Mouse (Mus musculus): ENCODE measurements around the gene Bckdha. TPM values are rescaled to one million over a fixed set of nuclear protein-coding genes. Genes with fewer than 3 reads are reported as not detected.

Gene Bckdha
- polyA plus RNA-seq, 1 experiment from 2014 or later, result 64.6 TPM

DNA sequence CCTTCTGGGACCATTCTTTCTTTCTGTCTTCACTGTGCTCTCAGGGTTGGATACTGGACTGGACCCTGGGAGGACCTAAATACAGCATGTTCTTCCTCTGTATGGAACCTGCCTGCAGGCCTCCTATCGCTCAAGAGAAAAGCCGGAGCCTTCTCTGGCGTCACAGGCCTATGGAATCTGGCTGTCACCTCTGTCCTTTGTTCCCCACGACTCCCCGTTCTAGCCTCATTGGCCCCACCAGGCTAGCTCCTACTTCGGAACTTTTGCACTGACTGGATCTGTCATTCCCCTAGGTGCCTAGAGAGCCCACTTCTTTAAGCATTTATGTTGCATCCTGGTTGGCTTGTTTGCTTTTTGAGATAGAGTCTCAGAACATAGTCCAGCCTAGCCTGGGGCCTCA is 25.9 kb upstream of the Bckdha start:
- WGBS, result 80% methylated on average over 6 of the region's 6 CpGs
- Histone ChIP-seq H3K9ac (ENCODE audit: low read length) (no peak overlapping the region), H3K4me2 (ENCODE audit: low read depth, low read length) (no peak overlapping the region), H3K36me3 (ENCODE audit: control insufficient read depth, insufficient read depth, low read length) (no peaks in the 10 kb centered on the region), H3K27ac (ENCODE audit: low read length) (no peak overlapping the region), H3K4me1 (replicated peaks; ENCODE audit: control insufficient read depth, insufficient read depth, low read length) (peaks cover 32% of the 10 kb centered on the region), H3K27me3 (ENCODE audit: control insufficient read depth, insufficient read depth, low read depth, low read length) (peaks cover 5% of the 10 kb centered on the region), H3K4me3 (ENCODE audit: low read length) (no peak overlapping the region), H3K9me3 (ENCODE audit: control insufficient read depth, low read length) (no peaks in the 10 kb centered on the region)
- no peak for ATAC-seq (ENCODE audit: low read depth)

DNA sequence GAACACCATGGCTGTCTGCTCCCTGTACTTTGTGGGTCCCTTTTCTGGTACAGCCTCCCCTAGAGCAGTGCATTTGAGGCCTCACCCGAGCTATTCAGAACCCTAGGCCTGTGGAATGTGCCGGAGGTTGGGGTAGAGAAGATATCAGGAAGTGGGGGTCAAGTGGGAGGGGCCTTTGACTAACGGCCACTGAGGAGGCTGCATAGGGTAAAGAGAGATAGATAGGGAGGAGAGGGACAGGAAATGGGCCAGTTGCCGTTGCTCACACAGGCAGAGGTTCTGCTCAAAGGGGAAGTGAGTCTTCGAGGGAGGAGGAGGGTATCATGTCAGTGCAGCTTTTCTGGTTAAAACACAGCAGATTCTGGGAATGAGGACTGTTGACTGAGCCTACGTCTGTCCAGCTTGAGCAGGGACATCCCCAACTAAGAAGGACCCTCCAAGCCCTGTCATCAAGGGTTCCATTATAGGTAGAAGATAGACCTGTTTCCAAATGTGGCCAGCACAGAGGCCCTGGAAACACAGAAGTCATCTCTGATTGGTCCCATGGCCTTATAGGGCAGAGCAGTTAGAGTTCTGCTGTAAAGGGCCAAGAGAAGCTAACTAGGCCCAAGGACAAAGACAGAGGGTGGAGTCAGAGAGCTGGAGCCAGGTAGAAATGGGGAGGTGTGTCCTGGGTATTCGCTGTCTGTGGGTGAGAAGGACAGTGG is 24.8 kb upstream of the Bckdha start:
- H3K27ac ChIP-seq (ENCODE audit: low read length), result no peak overlapping the region; the same call in 1 of the 2 replicates
- no peaks in the 10 kb centered on the region for H3K36me3 ChIP-seq (ENCODE audit: control insufficient read depth, insufficient read depth, low read length)
- 45% methylated on average over 7 of the region's 7 CpGs for WGBS
- H3K9me3 ChIP-seq (ENCODE audit: control insufficient read depth, low read length), result no peaks in the 10 kb centered on the region
- no peak for ATAC-seq (ENCODE audit: low read depth)
- H3K27me3 ChIP-seq (ENCODE audit: control insufficient read depth, insufficient read depth, low read depth, low read length), result peaks cover 5% of the 10 kb centered on the region
- H3K4me3 ChIP-seq (ENCODE audit: low read length), result no peak overlapping the region
- H3K4me2 ChIP-seq (ENCODE audit: low read depth, low read length), result no peak overlapping the region
- H3K4me1 ChIP-seq (replicated peaks; ENCODE audit: control insufficient read depth, insufficient read depth, low read length), result peaks cover 31% of the 10 kb centered on the region
- H3K9ac ChIP-seq (ENCODE audit: low read length), result no peak overlapping the region

DNA sequence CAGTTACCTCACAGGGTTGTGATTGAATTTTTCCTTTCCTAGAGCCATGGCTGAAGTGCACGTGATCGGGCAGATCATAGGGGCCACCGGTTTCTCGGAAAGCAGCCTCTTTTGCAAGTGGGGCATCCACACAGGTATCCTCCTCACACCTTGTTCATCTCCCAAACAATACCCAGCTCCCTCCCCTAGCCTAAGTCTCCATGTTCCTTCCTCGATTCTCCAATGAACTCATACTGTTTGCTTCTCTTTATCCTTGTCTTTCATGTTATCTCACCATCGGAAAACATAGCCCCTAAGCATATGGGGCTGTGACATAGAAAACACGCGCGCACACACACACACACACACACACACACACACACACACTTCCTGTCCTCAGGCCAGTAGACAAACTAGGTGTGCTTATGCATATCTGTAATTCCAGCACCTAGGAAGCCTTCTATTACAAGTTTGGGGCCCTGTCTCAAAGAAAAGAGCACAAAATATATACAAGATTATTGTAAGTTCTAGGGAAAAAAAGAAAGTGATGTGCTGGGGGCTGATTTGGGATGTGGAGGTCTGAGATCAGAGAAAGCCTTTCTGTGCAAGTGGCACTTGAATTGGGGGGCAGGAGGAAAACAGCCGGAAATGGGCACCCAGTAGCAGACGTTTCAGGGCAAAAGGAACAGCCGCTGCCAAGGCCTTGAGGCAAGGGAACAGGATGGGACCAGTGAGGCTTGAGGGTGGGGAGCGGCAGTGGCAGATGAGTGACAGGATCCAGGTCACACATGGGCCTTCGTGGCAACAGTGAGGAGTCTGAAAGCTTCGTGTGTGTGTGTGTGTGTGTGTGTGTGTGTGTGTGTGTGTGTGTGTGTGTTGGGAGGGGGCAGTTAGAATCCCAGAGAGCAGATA is 22.8 kb upstream of the Bckdha start:
- Histone ChIP-seq H3K27ac (ENCODE audit: low read length) (no peak overlapping the region), H3K9me3 (ENCODE audit: control insufficient read depth, low read length) (no peaks in the 10 kb centered on the region), H3K36me3 (ENCODE audit: control insufficient read depth, insufficient read depth, low read length) (no peaks in the 10 kb centered on the region), H3K9ac (ENCODE audit: low read length) (no peak overlapping the region), H3K4me3 (ENCODE audit: low read length) (peak overlapping the region; percentile 69), H3K4me1 (replicated peaks; ENCODE audit: control insufficient read depth, insufficient read depth, low read length) (peaks cover 21% of the 10 kb centered on the region), H3K27me3 (ENCODE audit: control insufficient read depth, insufficient read depth, low read depth, low read length) (no peaks in the 10 kb centered on the region), H3K4me2 (ENCODE audit: low read depth, low read length) (peak overlapping the region; percentile 57)
- ATAC-seq (ENCODE audit: low read depth), result no peak
- WGBS, result 52% methylated on average over 15 of the region's 15 CpGs

DNA sequence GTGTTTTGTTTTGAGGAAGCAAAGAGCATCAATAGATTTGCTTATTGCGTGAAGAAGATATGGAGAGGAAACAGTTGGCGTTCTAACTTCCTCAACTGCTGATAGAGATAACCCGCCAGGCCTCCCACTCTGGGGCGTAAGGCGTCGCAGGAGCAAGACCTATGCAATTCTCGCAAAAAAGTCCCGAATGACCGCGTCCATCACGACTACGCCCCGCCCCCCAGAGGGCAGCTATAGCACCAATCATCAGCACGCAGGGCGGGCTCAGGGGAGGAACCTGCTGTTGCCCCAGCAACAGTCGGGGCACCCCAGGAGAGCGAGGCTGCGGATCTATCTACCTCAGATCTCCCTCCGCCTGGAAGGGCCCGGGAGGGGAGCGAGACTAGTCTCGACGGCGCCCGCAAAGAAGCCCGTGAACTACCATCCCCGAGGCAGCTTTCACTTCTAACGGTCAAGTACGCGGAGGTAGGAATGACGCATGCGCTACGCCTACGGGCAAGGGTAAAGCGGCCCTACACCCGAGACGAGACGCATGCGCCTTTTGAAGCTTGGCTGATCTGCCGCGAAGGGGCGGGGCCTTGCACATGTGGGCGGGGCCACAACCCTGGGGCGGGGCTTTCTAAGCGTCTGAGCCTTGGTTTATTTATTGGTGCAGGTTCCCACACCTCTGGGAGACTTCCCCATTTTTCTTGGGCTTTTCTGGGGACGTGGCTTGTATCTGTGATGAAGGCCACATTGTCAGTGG is 21.9 kb upstream of the Bckdha start, which contains the start of gene B9d2:
Gene B9d2, plus strand, starts transcription at position 267 of the 745 bp plus-strand sequence.
- H3K4me1 ChIP-seq (replicated peaks; ENCODE audit: control insufficient read depth, insufficient read depth, low read length), result peaks cover 20% of the 10 kb centered on the region
- peak within 1 kb of the TSS; percentile 91 for H3K27ac ChIP-seq (ENCODE audit: low read length)
- H3K4me3 ChIP-seq (ENCODE audit: low read length), result peak within 1 kb of the TSS; percentile 69
- no peaks in the 10 kb centered on the region for H3K27me3 ChIP-seq (ENCODE audit: control insufficient read depth, insufficient read depth, low read depth, low read length)
- ATAC-seq (ENCODE audit: low read depth), result peak; percentile 96
- H3K36me3 ChIP-seq (ENCODE audit: control insufficient read depth, insufficient read depth, low read length), result no peaks in the 10 kb centered on the region
- under 1% methylated on average over 46 of the region's 46 CpGs for WGBS
- H3K9ac ChIP-seq (ENCODE audit: low read length), result peak within 1 kb of the TSS; percentile 69
- no peaks in the 10 kb centered on the region for H3K9me3 ChIP-seq (ENCODE audit: control insufficient read depth, low read length)
- peak within 1 kb of the TSS; percentile 57 for H3K4me2 ChIP-seq (ENCODE audit: low read depth, low read length)

DNA sequence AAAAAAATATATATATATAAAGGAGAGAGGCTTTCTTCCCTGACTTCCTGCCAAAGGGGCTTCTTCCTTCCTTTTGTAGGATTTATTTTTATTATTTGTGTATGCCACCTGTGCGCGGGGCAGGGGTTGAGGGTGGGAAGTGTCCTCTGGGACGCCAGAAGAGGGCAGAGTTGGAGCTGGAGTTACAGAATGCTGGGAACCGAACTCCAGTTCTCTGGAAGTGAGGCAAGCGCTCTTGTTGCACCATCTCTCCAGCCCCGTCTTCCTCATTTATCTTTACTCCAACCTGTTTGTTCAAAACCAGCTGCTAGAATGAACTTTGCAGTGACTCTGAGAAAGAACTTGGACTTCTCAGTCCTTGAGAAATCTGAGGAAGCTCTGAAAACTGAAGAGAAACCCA is 21.2 kb upstream of the Bckdha start:
- peak overlapping the region; percentile 57 for H3K4me2 ChIP-seq (ENCODE audit: low read depth, low read length)
- peaks cover 21% of the 10 kb centered on the region for H3K4me1 ChIP-seq (replicated peaks; ENCODE audit: control insufficient read depth, insufficient read depth, low read length)
- no peaks in the 10 kb centered on the region for H3K9me3 ChIP-seq (ENCODE audit: control insufficient read depth, low read length)
- H3K27me3 ChIP-seq (ENCODE audit: control insufficient read depth, insufficient read depth, low read depth, low read length), result peaks cover 4% of the 10 kb centered on the region
- WGBS, result 3% methylated on average over 6 of the region's 6 CpGs
- H3K9ac ChIP-seq (ENCODE audit: low read length), result peak overlapping the region; percentile 23
- ATAC-seq (ENCODE audit: low read depth), result no peak
- no peaks in the 10 kb centered on the region for H3K36me3 ChIP-seq (ENCODE audit: control insufficient read depth, insufficient read depth, low read length)
- H3K27ac ChIP-seq (ENCODE audit: low read length), result peak overlapping the region; percentile 55; the same call in 1 of the 2 replicates
- peak overlapping the region; percentile 69 for H3K4me3 ChIP-seq (ENCODE audit: low read length)

DNA sequence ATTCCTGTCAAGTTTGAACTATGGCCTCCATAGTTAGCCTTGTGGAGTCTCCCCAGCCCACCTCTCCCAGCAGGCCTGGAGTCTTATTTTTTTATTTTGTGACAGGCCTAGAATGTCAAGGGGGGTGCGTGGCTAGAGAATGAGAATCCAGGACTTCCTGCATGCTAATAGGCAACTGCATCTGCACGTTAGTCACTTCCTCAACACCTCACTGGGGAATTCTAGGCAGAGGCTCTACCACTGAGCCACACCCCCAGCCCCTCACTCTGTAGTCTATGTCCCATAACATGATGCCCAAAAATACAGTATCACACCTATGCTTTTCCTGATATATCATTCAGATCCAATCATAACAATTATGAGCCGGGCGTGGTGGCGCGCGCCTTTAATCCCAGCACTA is 18.2 kb upstream of the Bckdha start:
- no peaks in the 10 kb centered on the region for H3K36me3 ChIP-seq (ENCODE audit: control insufficient read depth, insufficient read depth, low read length)
- WGBS, result 88% methylated on average over 7 of the region's 7 CpGs
- H3K27me3 ChIP-seq (ENCODE audit: control insufficient read depth, insufficient read depth, low read depth, low read length), result peaks cover 21% of the 10 kb centered on the region
- peaks cover 22% of the 10 kb centered on the region for H3K4me1 ChIP-seq (replicated peaks; ENCODE audit: control insufficient read depth, insufficient read depth, low read length)
- no peaks in the 10 kb centered on the region for H3K9me3 ChIP-seq (ENCODE audit: control insufficient read depth, low read length)
- H3K4me3 ChIP-seq (ENCODE audit: low read length), result no peak overlapping the region
- ATAC-seq (ENCODE audit: low read depth), result no peak
- no peak overlapping the region for H3K9ac ChIP-seq (ENCODE audit: low read length)
- H3K27ac ChIP-seq (ENCODE audit: low read length), result peak overlapping the region; percentile 36
- no peak overlapping the region for H3K4me2 ChIP-seq (ENCODE audit: low read depth, low read length)

DNA sequence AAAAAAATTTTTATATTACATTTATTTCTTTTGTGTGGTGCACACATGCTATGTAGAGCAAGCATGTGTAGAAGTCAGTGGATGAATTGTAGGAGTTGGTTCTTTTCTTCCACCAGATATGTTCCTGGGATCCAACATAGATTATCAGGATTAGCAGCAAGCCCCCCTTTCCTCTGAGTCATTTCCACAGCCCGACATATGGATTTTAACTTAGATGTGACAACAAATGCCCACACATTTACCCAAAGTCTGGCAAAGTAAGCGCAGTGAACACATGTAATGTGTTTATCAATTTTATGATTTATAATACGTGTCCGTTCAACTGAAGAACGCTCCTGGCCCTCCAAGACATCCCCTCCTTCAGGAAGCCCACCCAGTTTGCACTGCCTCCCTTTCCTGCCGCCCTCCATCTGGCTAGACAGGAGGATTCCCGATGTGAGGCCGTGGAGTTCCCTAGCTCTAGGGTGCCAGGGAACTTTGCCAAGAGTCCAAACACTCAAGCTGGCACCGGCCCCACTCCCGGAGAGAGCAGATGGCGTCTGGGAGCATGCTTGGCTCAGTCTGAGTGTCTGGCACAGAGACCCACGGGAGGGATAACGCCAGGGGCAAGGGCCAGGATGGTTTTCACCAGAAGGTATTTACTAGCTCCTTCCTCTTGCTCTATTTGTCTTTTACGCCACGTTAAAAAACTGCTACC is 17.5 kb upstream of the Bckdha start:
- no peaks in the 10 kb centered on the region for H3K9me3 ChIP-seq (ENCODE audit: control insufficient read depth, low read length)
- no peak overlapping the region for H3K9ac ChIP-seq (ENCODE audit: low read length)
- H3K36me3 ChIP-seq (ENCODE audit: control insufficient read depth, insufficient read depth, low read length), result no peaks in the 10 kb centered on the region
- H3K4me3 ChIP-seq (ENCODE audit: low read length), result no peak overlapping the region
- H3K27ac ChIP-seq (ENCODE audit: low read length), result peak overlapping the region; percentile 36
- H3K4me1 ChIP-seq (replicated peaks; ENCODE audit: control insufficient read depth, insufficient read depth, low read length), result peaks cover 23% of the 10 kb centered on the region
- peak; percentile 41 for ATAC-seq (ENCODE audit: low read depth)
- peaks cover 21% of the 10 kb centered on the region for H3K27me3 ChIP-seq (ENCODE audit: control insufficient read depth, insufficient read depth, low read depth, low read length)
- 0 out of 2 replicates have a peak overlapping the region, but pooled peaks have one; percentile 0 for H3K4me2 ChIP-seq (ENCODE audit: low read depth, low read length)
- 25% methylated on average over 15 of the region's 15 CpGs for WGBS

DNA sequence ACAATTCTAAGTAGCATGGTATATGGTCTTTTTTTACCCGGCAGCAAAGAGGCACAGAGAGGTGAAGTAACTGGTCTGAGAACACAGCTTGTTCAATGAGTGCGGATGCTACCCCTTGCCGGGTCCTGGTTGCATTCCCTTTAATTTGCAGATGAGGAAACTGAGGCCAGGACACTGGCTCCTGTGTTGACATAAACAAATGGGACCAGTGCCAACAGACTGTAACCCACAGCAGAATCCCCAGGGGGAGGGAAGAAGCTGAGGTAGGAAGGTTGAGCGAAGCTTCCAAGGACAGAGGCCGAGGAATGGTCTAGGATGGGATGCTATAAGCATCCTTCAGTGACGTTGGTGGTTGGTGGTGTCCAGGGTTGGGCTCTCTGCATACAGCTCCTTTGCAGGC is 16.6 kb upstream of the Bckdha start:
- H3K9me3 ChIP-seq (ENCODE audit: control insufficient read depth, low read length), result no peaks in the 10 kb centered on the region
- no peak overlapping the region for H3K27ac ChIP-seq (ENCODE audit: low read length)
- no peak overlapping the region for H3K9ac ChIP-seq (ENCODE audit: low read length)
- 48% methylated on average over 6 of the region's 6 CpGs for WGBS
- peaks cover 21% of the 10 kb centered on the region for H3K27me3 ChIP-seq (ENCODE audit: control insufficient read depth, insufficient read depth, low read depth, low read length)
- peaks cover 25% of the 10 kb centered on the region for H3K4me1 ChIP-seq (replicated peaks; ENCODE audit: control insufficient read depth, insufficient read depth, low read length)
- no peak overlapping the region for H3K4me2 ChIP-seq (ENCODE audit: low read depth, low read length)
- ATAC-seq (ENCODE audit: low read depth), result no peak
- no peaks in the 10 kb centered on the region for H3K36me3 ChIP-seq (ENCODE audit: control insufficient read depth, insufficient read depth, low read length)
- H3K4me3 ChIP-seq (ENCODE audit: low read length), result no peak overlapping the region
